Mouse (Mus musculus): ENCODE data around the gene Parp8.

Parp8 gene

DNA sequence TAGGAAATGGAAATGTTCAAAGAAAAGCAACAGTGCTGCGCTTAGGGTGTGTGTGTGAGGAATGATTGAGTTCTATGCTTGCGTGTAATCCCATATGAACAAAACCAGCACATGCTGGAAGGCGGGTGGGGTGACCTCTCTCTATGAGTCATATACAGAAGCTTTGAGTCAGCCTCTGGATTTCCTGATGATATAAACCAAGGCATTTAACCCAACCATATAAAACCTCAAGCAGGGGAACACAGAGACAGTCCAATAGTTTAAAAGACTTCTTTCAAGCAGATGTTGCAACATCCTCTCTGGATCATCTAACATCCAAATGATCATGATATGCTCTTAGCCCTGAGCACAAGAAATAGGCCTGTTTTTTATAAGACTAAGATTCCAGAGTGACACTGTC, 196.3 kb downstream of the Parp8 start:
- no peak for DNase-seq

DNA sequence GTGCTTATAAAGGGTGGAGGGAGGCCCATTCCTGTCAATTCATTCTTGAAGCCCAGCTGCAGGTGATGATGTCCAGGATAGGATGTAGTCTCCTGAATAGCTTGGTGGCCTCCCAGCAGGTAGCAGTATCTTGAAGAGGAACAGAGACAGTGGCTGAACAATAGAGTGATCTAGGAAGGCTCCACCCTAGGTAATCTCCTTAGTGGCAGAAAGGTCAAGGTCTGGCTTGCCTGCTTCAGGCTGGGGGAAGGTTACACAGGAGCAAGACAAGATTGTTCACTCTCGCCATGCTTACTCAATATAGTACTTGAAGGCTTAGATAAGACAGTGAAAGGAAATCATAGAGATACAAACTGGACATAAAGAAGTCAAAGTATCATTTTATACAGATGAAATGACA, 213.9 kb downstream of the Parp8 start:
- no peak for DNase-seq

All from cerebellum, postnatal 25 days (tissue).